Mouse (Mus musculus) spleen, postnatal 4 days (tissue): Measurements from ENCODE around the gene Ablim1.

ENCODE experiments used
- DNase-seq, 2 experiments: peaks; one replicate each; pipeline ENCODE4 v3.0.0; 2022; ENCODE audit warnings: low spot score in 2 of 2

Ablim1 gene

GRCm38 (mm10) chr19:57127523-57127922, 187.2 kb downstream of the Ablim1 start:
- DNase-seq = no peak

- no peak for DNase-seq
Observed at GRCm38 (mm10) chr19:57126950-57127349, 187.8 kb downstream of the Ablim1 start.

GRCm38 (mm10) chr19:57124906-57125305, 189.8 kb downstream of the Ablim1 start:
- DNase-seq = no peak

GRCm38 (mm10) chr19:57124138-57124519, 190.6 kb downstream of the Ablim1 start:
- DNase-seq = no peak

GRCm38 (mm10) chr19:57123503-57124137, 191.1 kb downstream of the Ablim1 start:
- peak; percentile 63 to 79 for DNase-seq

- no peak for DNase-seq
Observed at GRCm38 (mm10) chr19:57122261-57122660, 192.5 kb downstream of the Ablim1 start.

- DNase-seq = no peak
Observed at GRCm38 (mm10) chr19:57121036-57121435, 193.7 kb downstream of the Ablim1 start.

- no peak for DNase-seq
Observed at GRCm38 (mm10) chr19:57119661-57120060, 195.1 kb downstream of the Ablim1 start.

- peak; percentile 79 to 84 for DNase-seq
Observed at GRCm38 (mm10) chr19:57118785-57119565, 195.7 kb downstream of the Ablim1 start.

GRCm38 (mm10) chr19:57117751-57118150, 197.0 kb downstream of the Ablim1 start:
- no peak for DNase-seq

GRCm38 (mm10) chr19:57116871-57117501, 197.7 kb downstream of the Ablim1 start:
- no peak for DNase-seq

- DNase-seq = no peak
Observed at GRCm38 (mm10) chr19:57115670-57116069, 199.0 kb downstream of the Ablim1 start.

- no peak for DNase-seq
Observed at GRCm38 (mm10) chr19:57114951-57115350, 199.8 kb downstream of the Ablim1 start.

GRCm38 (mm10) chr19:57113975-57114374, 200.7 kb downstream of the Ablim1 start:
- DNase-seq = no peak

- DNase-seq = no peak
Observed at GRCm38 (mm10) chr19:57112816-57113406, 201.8 kb downstream of the Ablim1 start.

- no peak for DNase-seq
Observed at GRCm38 (mm10) chr19:57112231-57112815, 202.4 kb downstream of the Ablim1 start.

GRCm38 (mm10) chr19:57111301-57111700, 203.4 kb downstream of the Ablim1 start:
- no peak for DNase-seq

GRCm38 (mm10) chr19:57109620-57110019, 205.1 kb downstream of the Ablim1 start:
- DNase-seq = no peak

- DNase-seq = no peak
Observed at GRCm38 (mm10) chr19:57106513-57106912, 208.2 kb downstream of the Ablim1 start.

- no peak for DNase-seq
Observed at GRCm38 (mm10) chr19:57106031-57106430, 208.7 kb downstream of the Ablim1 start.

- no peak for DNase-seq
Observed at GRCm38 (mm10) chr19:57105156-57105555, 209.6 kb downstream of the Ablim1 start.

GRCm38 (mm10) chr19:57104171-57104748, 210.5 kb downstream of the Ablim1 start:
- no peak for DNase-seq
